Mouse (Mus musculus) kidney, postnatal 0 days (tissue): ENCODE measurements around the gene Hand2. TPM values are rescaled to one million over a fixed set of nuclear protein-coding genes. Genes with fewer than 3 reads are reported as not detected.

Source experiments
- ATAC-seq: fragments of 200-750 bp; cut with Nextera tagmentation; replicated peaks from 2 replicates; pipeline ENCODE4 v1.8.0; 2017; ENCODE audit warnings: low read depth, moderate number of reproducible peaks, moderate TSS enrichment, moderate library complexity; ENCODE audit not compliant: low FRiP score
- DNase-seq: peaks from one replicate; pipeline ENCODE4 v3.0.0-alpha.2; 2016; ENCODE audit warnings: low spot score
- H3K27ac ChIP-seq: fragments of 300-500 bp; sonication (generic); 2 replicates; pipeline ENCODE4 v1.5.1; 2014; ENCODE audit warnings: mild to moderate bottlenecking
- H3K27me3 ChIP-seq: fragments of 300-500 bp; sonication (generic); 2 replicates; pipeline ENCODE4 v1.6.1; 2014; ENCODE audit warnings: low read length, mixed read lengths; ENCODE audit not compliant: insufficient read depth
- H3K36me3 ChIP-seq: fragments of 300-500 bp; sonication (generic); 2 replicates; pipeline ENCODE4 v1.6.1; 2014; ENCODE audit warnings: low read length, mixed read lengths; ENCODE audit not compliant: insufficient read depth
- H3K4me1 ChIP-seq: fragments of 300-500 bp; sonication (generic); replicated peaks from 2 replicates; pipeline ENCODE4 v1.6.1; 2014; ENCODE audit warnings: antibody characterized with exemption, low read length, mixed read lengths; ENCODE audit not compliant: insufficient read depth
- H3K4me2 ChIP-seq: fragments of 300-500 bp; sonication (generic); 2 replicates; pipeline ENCODE4 v1.6.1; 2014; ENCODE audit warnings: mild to moderate bottlenecking, low read length, moderate library complexity, mixed read lengths
- H3K4me3 ChIP-seq: fragments of 300-500 bp; sonication (generic); replicated peaks from 2 replicates; pipeline ENCODE4 v1.5.1; 2014; ENCODE audit warnings: low read depth, low read length
- H3K9ac ChIP-seq: fragments of 300-500 bp; sonication (generic); 2 replicates; pipeline ENCODE4 v1.6.1; 2014; ENCODE audit warnings: low read depth, low read length
- H3K9me3 ChIP-seq: fragments of 300-500 bp; sonication (generic); replicated peaks from 2 replicates; pipeline ENCODE4 v1.6.1; 2016; ENCODE audit warnings: low read length, inconsistent platforms, mixed read lengths
- CTCF ChIP-seq: IDR thresholded peaks from 2 replicates; pipeline ENCODE4 v1.5.1; 2016; ENCODE audit warnings: antibody characterized with exemption, low read depth, mild to moderate bottlenecking, moderate library complexity
- WGBS: fragments of 180-500 bp; shearing (Covaris S2); extraction: QIAGEN DNeasy Blood & Tissue Kit; methylation state at CpG from one replicate; pipeline ENCODE4 v1.1.7; 2014; 5-methylcytosine and 5-hydroxymethylcytosine counted together
- polyA plus RNA-seq: library from polyadenylated mRNA; unstranded; fragments of >200 nt; fragmentation: Nextera tagmentation; extraction: Ambion mirVana; gene quantifications from 2 replicates; pipeline ENCODE4 v1.2.1, GENCODE M21; 2015

Gene Hand2
- polyA plus RNA-seq, 1 experiment from 2014 or later: not detected

GRCm38 (mm10) chr8:57324091-57324490 lies 3.3 kb downstream of the Hand2 start:
- Histone ChIP-seq H3K4me3 (no peak overlapping the region), H3K27me3 (peaks cover 96% of the 10 kb centered on the region), H3K4me1 (peaks cover 9% of the 10 kb centered on the region; the same call in 1 of the 2 replicates), H3K4me2 (no peak overlapping the region), H3K27ac (no peak overlapping the region), H3K9me3 (no peaks in the 10 kb centered on the region), H3K36me3 (no peaks in the 10 kb centered on the region), H3K9ac (no peak overlapping the region)
- 6% methylated on average over 12 of the region's 12 CpGs for WGBS
- no peak for DNase-seq
- no peak for TF ChIP-seq CTCF
- no peak for ATAC-seq

GRCm38 (mm10) chr8:57324671-57325070 lies 3.9 kb downstream of the Hand2 start:
- H3K9ac ChIP-seq: no peak overlapping the region
- WGBS: 5% methylated on average over 5 of the region's 5 CpGs
- TF ChIP-seq CTCF: no peak
- H3K4me2 ChIP-seq: no peak overlapping the region
- ATAC-seq (no peak), DNase-seq (no peak)
- H3K27me3 ChIP-seq: peaks cover 96% of the 10 kb centered on the region
- H3K27ac ChIP-seq: no peak overlapping the region
- peaks cover 9% of the 10 kb centered on the region; the same call in 1 of the 2 replicates for H3K4me1 ChIP-seq
- H3K4me3 ChIP-seq: no peak overlapping the region
- H3K36me3 ChIP-seq: no peaks in the 10 kb centered on the region
- no peaks in the 10 kb centered on the region for H3K9me3 ChIP-seq

DNA sequence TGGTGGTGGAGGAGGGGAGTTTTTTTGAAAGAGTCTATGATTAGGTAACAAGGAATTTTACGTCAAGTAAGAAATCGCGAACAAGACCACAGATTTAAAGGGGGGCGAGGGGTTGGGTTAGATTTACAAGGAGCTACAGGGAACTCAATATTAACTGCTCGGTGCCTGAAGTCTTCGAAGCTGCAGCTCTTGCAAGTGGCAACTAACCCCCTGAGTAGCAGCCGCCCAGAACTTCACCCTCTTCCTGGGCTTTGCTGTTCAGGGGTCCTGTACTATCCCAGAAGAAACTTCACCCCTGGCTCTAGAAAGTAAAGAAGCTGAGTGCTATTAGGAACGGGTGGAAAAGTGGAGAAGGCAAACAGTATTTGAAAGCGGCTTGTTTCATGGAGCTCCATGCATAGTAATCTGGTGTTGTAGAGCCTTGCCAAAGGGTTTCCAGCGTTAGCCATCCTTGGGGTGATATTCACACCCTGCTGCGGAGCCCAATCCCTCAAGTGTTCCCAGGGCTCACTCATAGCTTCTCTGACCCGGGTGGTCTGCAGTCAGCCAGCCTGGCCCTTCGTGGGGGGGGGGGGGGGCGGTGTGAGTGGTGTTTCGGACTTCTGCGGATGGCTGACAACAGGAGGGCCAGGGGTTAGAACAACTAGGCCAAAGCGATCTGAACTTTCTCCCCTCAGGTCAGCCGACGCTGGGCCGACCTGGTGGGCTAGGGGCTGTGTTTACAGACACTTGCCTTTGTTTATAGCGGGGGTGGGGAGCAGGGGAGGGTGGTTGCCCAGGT lies 4.5 kb downstream of the Hand2 start:
- Histone ChIP-seq H3K9me3 (no peaks in the 10 kb centered on the region), H3K27ac (no peak overlapping the region), H3K9ac (no peak overlapping the region), H3K4me2 (no peak overlapping the region), H3K4me3 (no peak overlapping the region), H3K27me3 (peaks cover 96% of the 10 kb centered on the region), H3K36me3 (no peaks in the 10 kb centered on the region), H3K4me1 (peaks cover 9% of the 10 kb centered on the region; the same call in 1 of the 2 replicates)
- DNase-seq (no peak), ATAC-seq (no peak)
- no peak for TF ChIP-seq CTCF
- 5% methylated on average over 21 of the region's 21 CpGs for WGBS

DNA sequence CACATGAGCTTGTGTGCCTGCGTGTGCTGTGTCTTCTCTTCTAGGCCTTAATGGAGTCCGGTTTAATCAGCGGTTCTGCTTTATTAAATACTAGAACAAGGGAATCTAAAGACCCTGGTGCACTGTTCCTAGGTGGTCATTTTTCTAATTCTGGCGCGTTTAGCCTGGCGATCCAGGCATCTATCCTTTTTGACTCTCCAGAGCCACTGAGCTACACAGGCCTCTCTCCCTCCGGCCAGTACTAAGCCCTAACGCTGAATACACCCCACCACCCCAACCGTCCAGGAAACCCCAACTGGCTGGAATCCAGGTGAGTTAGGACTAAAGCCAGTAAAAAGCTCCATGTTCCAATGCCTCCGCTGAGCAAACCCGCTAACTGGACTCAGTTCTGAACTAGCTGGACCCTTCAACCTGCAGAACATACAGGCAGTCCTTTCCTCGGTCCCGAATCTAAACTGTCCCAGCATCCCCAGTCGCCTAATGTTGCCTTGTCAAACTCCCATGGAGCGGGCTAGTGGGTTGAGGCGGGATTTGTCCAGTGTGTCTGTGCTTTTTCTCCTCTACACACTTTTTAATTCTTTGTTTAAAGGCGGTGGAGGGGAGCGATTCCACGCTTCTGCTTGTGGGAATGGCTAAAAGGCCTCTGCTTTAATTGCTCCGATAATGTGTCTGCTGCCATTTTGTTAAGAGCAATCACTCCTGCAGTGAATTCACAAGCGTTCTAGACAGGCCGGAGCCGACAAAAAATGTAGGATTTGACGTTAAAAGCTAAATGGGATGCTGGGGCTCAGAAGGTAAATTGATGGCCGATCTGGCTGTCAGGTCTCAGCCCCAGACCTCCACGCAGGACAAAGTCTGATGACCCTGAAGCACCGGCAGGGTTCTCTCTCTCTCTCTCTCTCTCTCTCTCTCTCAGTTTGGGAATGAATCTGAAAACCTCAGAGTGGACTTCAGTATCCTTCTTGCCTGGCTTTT lies 5.6 kb downstream of the Hand2 start:
- Histone ChIP-seq H3K27ac (no peak overlapping the region), H3K4me3 (no peak overlapping the region), H3K36me3 (no peaks in the 10 kb centered on the region), H3K27me3 (peaks cover 92% of the 10 kb centered on the region), H3K4me1 (peaks cover 6% of the 10 kb centered on the region; the same call in 1 of the 2 replicates), H3K9ac (no peak overlapping the region), H3K9me3 (no peaks in the 10 kb centered on the region), H3K4me2 (no peak overlapping the region)
- WGBS: 8% methylated on average over 27 of the region's 27 CpGs
- no peak for TF ChIP-seq CTCF
- no peak for ATAC-seq
- no peak for DNase-seq

- Histone ChIP-seq H3K27me3 (peaks cover 92% of the 10 kb centered on the region), H3K9me3 (no peaks in the 10 kb centered on the region), H3K4me3 (no peak overlapping the region), H3K4me2 (no peak overlapping the region), H3K9ac (no peak overlapping the region), H3K27ac (no peak overlapping the region), H3K36me3 (no peaks in the 10 kb centered on the region), H3K4me1 (no peaks in the 10 kb centered on the region)
- TF ChIP-seq CTCF: no peak
- WGBS: 2% methylated on average over 29 of the region's 29 CpGs
- ATAC-seq (no peak), DNase-seq (no peak)
Observed at GRCm38 (mm10) chr8:57327281-57328160, 6.7 kb downstream of the Hand2 start.
